Mouse (Mus musculus): ENCODE results near the gene Pdzrn4.

- no peak for TF ChIP-seq POLR2A (IDR thresholded peaks at IDR 0.05; ENCODE audit: low read depth, low read length)
- no peak for TF ChIP-seq CTCF (IDR thresholded peaks at IDR 0.05; ENCODE audit: extremely low read depth, insufficient read length, insufficient replicate concordance, low read depth, low read length)
These were observed 349.4 kb downstream of the Pdzrn4 start for GRCm38 (mm10) chr15:92746081-92746480.

All from small intestine, adult 2 months (tissue).